Mouse (Mus musculus): ENCODE results near the gene Sox14. TPM values are rescaled to one million over a fixed set of nuclear protein-coding genes. Genes with fewer than 3 reads are reported as not detected.

The Sox14 gene
- polyA plus RNA-seq (2012; ENCODE audit: insufficient read depth, insufficient read length, low replicate concordance, missing spikeins): not detected in 2 replicates

GRCm38 (mm10) chr9:99875618-99876372 lies at the start of gene Sox14:
Gene Sox14, minus strand, starts transcription at chr9:99876170.
- H3K4me1 ChIP-seq (ENCODE audit: control insufficient read depth, insufficient read depth, low read length): peaks cover 5% of the 10 kb centered on the region
- H3K27ac ChIP-seq (ENCODE audit: insufficient read depth, low read depth, low read length): no peak within 1 kb of the TSS
- H3K4me3 ChIP-seq (ENCODE audit: insufficient read depth, low read depth, low read length): no peak within 1 kb of the TSS
- TF ChIP-seq POLR2A (IDR thresholded peaks at IDR 0.05; ENCODE audit: insufficient read depth, low read depth, low read length): no peak
- TF ChIP-seq CTCF (IDR thresholded peaks at IDR 0.05; ENCODE audit: insufficient read depth, low read depth, low read length): no peak
- 2% methylated on average over 47 of the region's 47 CpGs for WGBS

- Histone ChIP-seq H3K27ac (ENCODE audit: insufficient read depth, low read depth, low read length) (no peak overlapping the region), H3K4me3 (ENCODE audit: insufficient read depth, low read depth, low read length) (no peak overlapping the region), H3K4me1 (ENCODE audit: control insufficient read depth, insufficient read depth, low read length) (peaks cover 5% of the 10 kb centered on the region)
- 8% methylated on average over 14 of the region's 14 CpGs for WGBS
- TF ChIP-seq POLR2A (IDR thresholded peaks at IDR 0.05; ENCODE audit: insufficient read depth, low read depth, low read length) (no peak), CTCF (IDR thresholded peaks at IDR 0.05; ENCODE audit: insufficient read depth, low read depth, low read length) (no peak)
These were observed 3.3 kb upstream of the Sox14 start for GRCm38 (mm10) chr9:99879311-99879710.

GRCm38 (mm10) chr9:99878588-99878987 lies 2.6 kb upstream of the Sox14 start:
- Histone ChIP-seq H3K4me1 (ENCODE audit: control insufficient read depth, insufficient read depth, low read length) (peaks cover 5% of the 10 kb centered on the region), H3K27ac (ENCODE audit: insufficient read depth, low read depth, low read length) (no peak overlapping the region), H3K4me3 (ENCODE audit: insufficient read depth, low read depth, low read length) (no peak overlapping the region)
- 19% methylated on average over 5 of the region's 5 CpGs for WGBS
- TF ChIP-seq CTCF (IDR thresholded peaks at IDR 0.05; ENCODE audit: insufficient read depth, low read depth, low read length) (no peak), POLR2A (IDR thresholded peaks at IDR 0.05; ENCODE audit: insufficient read depth, low read depth, low read length) (no peak)

- Histone ChIP-seq H3K4me3 (ENCODE audit: insufficient read depth, low read depth, low read length) (no peak overlapping the region), H3K27ac (ENCODE audit: insufficient read depth, low read depth, low read length) (no peak overlapping the region), H3K4me1 (ENCODE audit: control insufficient read depth, insufficient read depth, low read length) (peaks cover 5% of the 10 kb centered on the region)
- TF ChIP-seq POLR2A (IDR thresholded peaks at IDR 0.05; ENCODE audit: insufficient read depth, low read depth, low read length) (no peak), CTCF (IDR thresholded peaks at IDR 0.05; ENCODE audit: insufficient read depth, low read depth, low read length) (no peak)
- WGBS: 8% methylated on average over 22 of the region's 22 CpGs
These were observed 1.1 kb upstream of the Sox14 start for GRCm38 (mm10) chr9:99877056-99877546.

GRCm38 (mm10) chr9:99876373-99877055 lies 544 bp upstream of the Sox14 start:
- Histone ChIP-seq H3K4me1 (ENCODE audit: control insufficient read depth, insufficient read depth, low read length) (peaks cover 5% of the 10 kb centered on the region), H3K27ac (ENCODE audit: insufficient read depth, low read depth, low read length) (no peak overlapping the region), H3K4me3 (ENCODE audit: insufficient read depth, low read depth, low read length) (no peak overlapping the region)
- 1% methylated on average over 25 of the region's 25 CpGs for WGBS
- TF ChIP-seq CTCF (IDR thresholded peaks at IDR 0.05; ENCODE audit: insufficient read depth, low read depth, low read length) (no peak), POLR2A (IDR thresholded peaks at IDR 0.05; ENCODE audit: insufficient read depth, low read depth, low read length) (no peak)

- WGBS: 2% methylated on average over 52 of the region's 52 CpGs
- Histone ChIP-seq H3K4me3 (ENCODE audit: insufficient read depth, low read depth, low read length) (no peak overlapping the region), H3K4me1 (ENCODE audit: control insufficient read depth, insufficient read depth, low read length) (peaks cover 5% of the 10 kb centered on the region), H3K27ac (ENCODE audit: insufficient read depth, low read depth, low read length) (no peak overlapping the region)
- no peak for TF ChIP-seq CTCF (IDR thresholded peaks at IDR 0.05; ENCODE audit: insufficient read depth, low read depth, low read length)
- no peak for TF ChIP-seq POLR2A (IDR thresholded peaks at IDR 0.05; ENCODE audit: insufficient read depth, low read depth, low read length)
These were observed 994 bp downstream of the Sox14 start for GRCm38 (mm10) chr9:99874735-99875617.

DNA sequence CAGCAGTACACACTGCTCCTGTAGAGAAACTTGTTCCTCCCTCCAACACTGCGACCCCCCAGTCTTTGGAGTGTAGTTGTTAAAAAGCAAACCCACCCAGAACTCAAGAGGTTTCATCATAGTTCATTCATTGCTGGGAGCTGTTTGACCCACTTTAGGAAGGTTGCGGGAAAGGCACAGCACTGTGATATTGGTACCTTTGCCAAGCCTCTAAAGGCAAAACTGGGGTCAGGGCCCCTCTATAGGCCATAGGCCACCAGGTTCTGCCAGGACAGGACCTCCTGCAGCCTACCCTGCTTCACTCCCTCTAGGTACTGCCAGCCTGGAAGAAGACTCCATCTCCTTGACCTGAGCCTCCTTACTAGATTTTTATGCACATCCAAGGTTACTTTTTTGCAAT lies 2.2 kb downstream of the Sox14 start:
- H3K4me3 ChIP-seq (ENCODE audit: insufficient read depth, low read depth, low read length): no peak overlapping the region
- H3K27ac ChIP-seq (ENCODE audit: insufficient read depth, low read depth, low read length): no peak overlapping the region
- peaks cover 11% of the 10 kb centered on the region for H3K4me1 ChIP-seq (ENCODE audit: control insufficient read depth, insufficient read depth, low read length)
- WGBS: 13% methylated on average over 2 of the region's 2 CpGs
- TF ChIP-seq CTCF (IDR thresholded peaks at IDR 0.05; ENCODE audit: insufficient read depth, low read depth, low read length) (no peak), POLR2A (IDR thresholded peaks at IDR 0.05; ENCODE audit: insufficient read depth, low read depth, low read length) (no peak)

GRCm38 (mm10) chr9:99873116-99873620 lies 2.8 kb downstream of the Sox14 start:
- no peak overlapping the region for H3K27ac ChIP-seq (ENCODE audit: insufficient read depth, low read depth, low read length)
- TF ChIP-seq POLR2A (IDR thresholded peaks at IDR 0.05; ENCODE audit: insufficient read depth, low read depth, low read length): no peak
- TF ChIP-seq CTCF (IDR thresholded peaks at IDR 0.05; ENCODE audit: insufficient read depth, low read depth, low read length): no peak
- H3K4me3 ChIP-seq (ENCODE audit: insufficient read depth, low read depth, low read length): no peak overlapping the region
- H3K4me1 ChIP-seq (ENCODE audit: control insufficient read depth, insufficient read depth, low read length): peaks cover 15% of the 10 kb centered on the region
- 2% methylated on average over 15 of the region's 15 CpGs for WGBS

Measured in olfactory bulb, adult 2 months (tissue).